Mouse (Mus musculus): ENCODE data around the gene Krtap4-13.
"Not testable (repeated sequence)": the region's sequence is repeated elsewhere in the genome, so short reads cannot be mapped to it uniquely, and the experiment has no call there.

Gene Krtap4-13

GRCm38 (mm10) chr11:99809792-99810191 is at the start of gene Krtap4-13:
TSS of gene Krtap4-13 (minus strand) at chr11:99809892.
- not testable (repeated sequence) for DNase-seq (ENCODE audit: low spot score in 2 of 2)

GRCm38 (mm10) chr11:99858761-99859160 is 49.1 kb upstream of the Krtap4-13 start:
- DNase-seq (ENCODE audit: low spot score in 2 of 2): no peak

- DNase-seq (ENCODE audit: low spot score in 2 of 2): no peak
Measured at GRCm38 (mm10) chr11:99857617-99858016, 47.9 kb upstream of the Krtap4-13 start, which contains the start of gene Gm11568. TSS of gene Gm11568 (plus strand) at chr11:99857917.

- no peak for DNase-seq (ENCODE audit: low spot score in 2 of 2)
Measured at GRCm38 (mm10) chr11:99854121-99854520, 44.4 kb upstream of the Krtap4-13 start.

GRCm38 (mm10) chr11:99851508-99851907 is 41.8 kb upstream of the Krtap4-13 start, which contains the start of gene Krtap4-16:
TSS of gene Krtap4-16 (minus strand) at chr11:99851608.
- DNase-seq (ENCODE audit: low spot score in 2 of 2): no peak

- DNase-seq (ENCODE audit: low spot score in 2 of 2): no peak
Measured at GRCm38 (mm10) chr11:99846746-99847145, 37.1 kb upstream of the Krtap4-13 start.

GRCm38 (mm10) chr11:99842185-99842584 is 32.5 kb upstream of the Krtap4-13 start:
- no peak for DNase-seq (ENCODE audit: low spot score in 2 of 2)

GRCm38 (mm10) chr11:99837966-99838365 is 28.3 kb upstream of the Krtap4-13 start, which contains the start of gene 2300003K06Rik:
TSS of gene 2300003K06Rik (minus strand) at chr11:99838066.
- no peak for DNase-seq (ENCODE audit: low spot score in 2 of 2)

- DNase-seq (ENCODE audit: low spot score in 2 of 2): not testable (repeated sequence)
Measured at GRCm38 (mm10) chr11:99815566-99815965, 5.9 kb upstream of the Krtap4-13 start, which contains the start of gene Gm11564. TSS of gene Gm11564 (minus strand) at chr11:99815666.

- DNase-seq (ENCODE audit: low spot score in 2 of 2): not testable (repeated sequence)
Measured at GRCm38 (mm10) chr11:99804346-99804745, 5.3 kb downstream of the Krtap4-13 start, which contains the start of gene Gm11554. TSS of gene Gm11554 (minus strand) at chr11:99804446.

- DNase-seq (ENCODE audit: low spot score in 2 of 2): not testable (repeated sequence)
Measured at GRCm38 (mm10) chr11:99798832-99799231, 10.9 kb downstream of the Krtap4-13 start, which contains the start of gene Gm11569. TSS of gene Gm11569 (minus strand) at chr11:99798932.

GRCm38 (mm10) chr11:99793367-99793766 is 16.3 kb downstream of the Krtap4-13 start, which contains the start of gene Gm11596:
TSS of gene Gm11596 (minus strand) at chr11:99793467.
- no peak for DNase-seq (ENCODE audit: low spot score in 2 of 2)

- DNase-seq (ENCODE audit: low spot score in 2 of 2): not testable (repeated sequence)
Measured at GRCm38 (mm10) chr11:99784900-99785299, 24.8 kb downstream of the Krtap4-13 start, which contains the start of gene Krtap4-9. TSS of gene Krtap4-9 (plus strand) at chr11:99785200.

GRCm38 (mm10) chr11:99780604-99781003 is 29.1 kb downstream of the Krtap4-13 start, which contains the start of gene Krtap4-8:
TSS of gene Krtap4-8 (minus strand) at chr11:99780704.
- DNase-seq (ENCODE audit: low spot score in 2 of 2): no peak

- DNase-seq (ENCODE audit: low spot score in 2 of 2): no peak
Measured at GRCm38 (mm10) chr11:99778401-99778800, 31.3 kb downstream of the Krtap4-13 start.

- DNase-seq (ENCODE audit: low spot score in 2 of 2): not testable (repeated sequence)
Measured at GRCm38 (mm10) chr11:99772813-99773212, 36.9 kb downstream of the Krtap4-13 start, which contains the start of gene Gm11595. TSS of gene Gm11595 (minus strand) at chr11:99772913.

- DNase-seq (ENCODE audit: low spot score in 2 of 2): no peak
Measured at GRCm38 (mm10) chr11:99768410-99768809, 41.3 kb downstream of the Krtap4-13 start.

All from spleen, postnatal 10 days (tissue).